Mouse (Mus musculus): ENCODE results near the gene Crim1. TPM values are rescaled to one million over a fixed set of nuclear protein-coding genes. Genes with fewer than 3 reads are reported as not detected.

Crim1 gene
- polyA plus RNA-seq, 1 experiment from 2014 or later = 4.7 TPM

DNA sequence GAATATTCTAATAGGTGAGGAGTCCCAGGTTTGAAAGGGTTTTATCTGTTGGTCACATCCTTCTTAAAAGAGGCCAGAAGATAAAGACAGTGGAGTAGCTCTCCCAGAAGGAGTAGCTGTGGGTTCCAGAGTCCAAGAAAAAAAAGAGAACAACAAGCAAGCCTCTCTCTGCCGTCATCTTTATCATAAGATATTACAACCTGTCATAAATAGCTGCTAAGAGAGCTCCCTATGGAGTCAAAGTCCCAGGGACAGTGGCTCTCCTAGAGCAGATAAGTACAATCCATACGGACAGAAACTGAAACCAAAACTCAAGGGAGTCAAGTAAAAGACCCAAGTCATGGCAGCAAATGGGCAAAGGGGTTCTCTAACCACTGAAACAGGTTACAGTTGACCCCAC is 215.2 kb downstream of the Crim1 start:
- H3K9me3 ChIP-seq (ENCODE audit: control insufficient read depth, low read length) = no peaks in the 10 kb centered on the region
- H3K27me3 ChIP-seq (ENCODE audit: control insufficient read depth, insufficient read depth, low read depth, low read length) = no peaks in the 10 kb centered on the region
- H3K4me3 ChIP-seq (ENCODE audit: low read length) = no peak overlapping the region
- H3K9ac ChIP-seq (ENCODE audit: low read length) = no peak overlapping the region
- H3K36me3 ChIP-seq (ENCODE audit: control insufficient read depth, insufficient read depth, low read length) = no peaks in the 10 kb centered on the region
- peaks cover 9% of the 10 kb centered on the region; the same call in 1 of the 2 replicates for H3K4me1 ChIP-seq (replicated peaks; ENCODE audit: control insufficient read depth, insufficient read depth, low read length)
- no peak overlapping the region for H3K27ac ChIP-seq (ENCODE audit: low read length)
- no peak for ATAC-seq (ENCODE audit: low read depth)
- WGBS = 85% methylated on average over 2 of the region's 2 CpGs
- no peak overlapping the region for H3K4me2 ChIP-seq (ENCODE audit: low read depth, low read length)

DNA sequence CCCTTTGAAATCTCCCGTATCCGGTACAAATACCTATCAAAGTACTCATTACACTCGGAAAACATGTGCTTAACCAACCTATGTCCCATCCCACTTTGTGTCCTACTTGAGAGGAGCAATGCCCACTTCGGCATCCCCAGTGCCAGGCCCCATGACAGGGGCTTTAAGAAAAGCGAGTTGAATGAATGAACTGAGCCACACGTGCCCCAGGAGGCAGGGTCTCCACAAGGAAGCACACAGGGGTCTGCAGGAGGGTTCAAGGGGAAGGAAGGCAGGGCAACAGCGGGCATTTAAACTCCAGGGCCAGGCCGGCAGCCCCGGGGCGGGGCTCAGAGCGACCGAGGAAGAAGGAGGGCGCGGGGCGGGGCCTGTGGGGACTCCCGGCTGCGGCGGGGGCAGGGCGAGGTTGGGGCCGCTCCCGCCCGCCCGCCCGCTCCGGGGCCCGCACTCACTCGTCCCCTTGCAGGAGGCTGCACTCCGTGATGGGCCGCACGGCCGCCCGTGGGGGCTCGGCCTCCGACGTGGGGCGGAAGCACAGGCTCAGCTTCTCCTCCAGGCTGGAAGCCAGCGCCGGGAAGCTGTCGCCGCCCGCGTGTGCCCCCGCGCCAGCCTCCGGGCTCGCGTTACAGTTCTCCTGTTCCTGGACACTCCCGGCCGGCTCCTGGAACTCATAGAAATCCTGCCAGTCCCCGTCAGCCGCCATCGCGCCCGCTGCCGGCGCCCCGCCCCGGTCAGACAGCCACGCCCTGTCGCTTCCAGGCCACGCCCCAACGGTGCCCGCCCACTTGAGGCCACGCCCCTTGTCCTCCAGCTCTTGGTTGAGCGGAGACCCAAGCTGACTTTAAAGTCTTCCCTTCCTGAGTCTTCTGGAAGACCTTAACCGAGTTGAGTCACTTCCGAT is 217.6 kb downstream of the Crim1 start, which contains the start of gene Fez2:
Gene Fez2 (minus strand): TSS at position 772 of the 901 bp plus-strand sequence.
- no peaks in the 10 kb centered on the region for H3K9me3 ChIP-seq (ENCODE audit: control insufficient read depth, low read length)
- WGBS = under 1% methylated on average over 53 of the region's 67 CpGs
- ATAC-seq (ENCODE audit: low read depth) = peak; percentile 97

DNA sequence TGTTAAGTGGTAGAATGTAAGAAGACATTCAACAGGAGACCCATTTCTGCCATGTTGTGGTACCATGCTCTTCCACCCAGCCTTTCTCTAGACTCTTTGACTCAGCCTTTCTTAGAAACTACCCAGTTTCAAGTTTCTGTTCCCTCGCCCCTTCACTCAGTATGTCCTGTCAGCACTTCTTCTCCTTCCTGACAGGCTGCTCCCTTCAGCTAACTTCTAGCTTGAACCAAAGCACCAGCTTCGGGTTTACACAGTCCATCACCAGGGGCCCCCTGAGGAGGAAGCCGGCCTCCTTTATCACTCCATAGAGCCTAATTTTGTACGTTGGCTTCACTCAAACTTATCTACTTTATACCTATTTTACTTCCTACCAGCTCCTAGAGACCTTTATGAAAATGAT is 219.2 kb downstream of the Crim1 start:
- Histone ChIP-seq H3K36me3 (ENCODE audit: control insufficient read depth, insufficient read depth, low read length) (no peaks in the 10 kb centered on the region), H3K4me1 (replicated peaks; ENCODE audit: control insufficient read depth, insufficient read depth, low read length) (peaks cover 6% of the 10 kb centered on the region; the same call in 1 of the 2 replicates), H3K27ac (ENCODE audit: low read length) (no peak overlapping the region), H3K4me2 (ENCODE audit: low read depth, low read length) (no peak overlapping the region), H3K9me3 (ENCODE audit: control insufficient read depth, low read length) (no peaks in the 10 kb centered on the region), H3K9ac (ENCODE audit: low read length) (no peak overlapping the region), H3K27me3 (ENCODE audit: control insufficient read depth, insufficient read depth, low read depth, low read length) (no peaks in the 10 kb centered on the region), H3K4me3 (ENCODE audit: low read length) (no peak overlapping the region)
- 66% methylated on average over 4 of the region's 4 CpGs for WGBS
- no peak for ATAC-seq (ENCODE audit: low read depth)

More for the DNA sequence above, 217.6 kb downstream of the Crim1 start, which contains the start of gene Fez2:
- no peaks in the 10 kb centered on the region for H3K27me3 ChIP-seq (ENCODE audit: control insufficient read depth, insufficient read depth, low read depth, low read length)
- H3K4me2 ChIP-seq (ENCODE audit: low read depth, low read length) = peak within 1 kb of the TSS; percentile 64
- peak within 1 kb of the TSS; percentile 98 for H3K27ac ChIP-seq (ENCODE audit: low read length)
- peaks cover 9% of the 10 kb centered on the region; the same call in 1 of the 2 replicates for H3K4me1 ChIP-seq (replicated peaks; ENCODE audit: control insufficient read depth, insufficient read depth, low read length)
- H3K36me3 ChIP-seq (ENCODE audit: control insufficient read depth, insufficient read depth, low read length) = no peaks in the 10 kb centered on the region
- H3K9ac ChIP-seq (ENCODE audit: low read length) = peak within 1 kb of the TSS; percentile 94
- peak within 1 kb of the TSS; percentile 90 for H3K4me3 ChIP-seq (ENCODE audit: low read length)

DNA sequence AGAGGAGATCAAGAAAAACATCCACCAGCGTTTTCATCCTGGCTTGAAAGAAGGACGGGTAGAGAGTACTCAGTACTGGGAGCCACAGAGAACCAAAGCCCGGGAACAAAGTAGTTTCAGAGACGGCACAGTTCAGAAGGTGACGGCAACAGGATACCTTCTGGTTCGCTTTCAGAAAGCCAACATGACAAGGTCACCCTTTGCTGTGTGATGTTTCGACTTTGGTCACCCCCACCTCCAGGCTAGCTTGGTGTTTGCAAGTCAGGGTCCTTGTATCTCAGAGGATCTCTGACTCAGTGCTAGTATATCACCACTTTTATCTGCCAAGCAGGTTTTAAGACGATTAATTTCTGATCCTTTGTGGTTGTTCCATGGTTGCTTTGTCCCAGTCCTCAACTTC is 225.0 kb downstream of the Crim1 start:
- H3K9ac ChIP-seq (ENCODE audit: low read length) = no peak overlapping the region
- peaks cover 4% of the 10 kb centered on the region; the same call in 1 of the 2 replicates for H3K9me3 ChIP-seq (ENCODE audit: control insufficient read depth, low read length)
- H3K27me3 ChIP-seq (ENCODE audit: control insufficient read depth, insufficient read depth, low read depth, low read length) = no peaks in the 10 kb centered on the region
- no peak overlapping the region for H3K4me3 ChIP-seq (ENCODE audit: low read length)
- H3K4me1 ChIP-seq (replicated peaks; ENCODE audit: control insufficient read depth, insufficient read depth, low read length) = no peaks in the 10 kb centered on the region
- WGBS = 72% methylated on average over 8 of the region's 8 CpGs
- H3K27ac ChIP-seq (ENCODE audit: low read length) = no peak overlapping the region
- ATAC-seq (ENCODE audit: low read depth) = no peak
- no peaks in the 10 kb centered on the region for H3K36me3 ChIP-seq (ENCODE audit: control insufficient read depth, insufficient read depth, low read length)
- no peak overlapping the region for H3K4me2 ChIP-seq (ENCODE audit: low read depth, low read length)

Small RNA genes within 50 kb of the gene (microRNA-seq; reads per million reads assigned to microRNA genes)
- not detected for gene Gm25069

Other genes starting within 250 kb of the Crim1 start
- 34.0 and 35.5 TPM in 2 replicates for gene Fez2, start 217.9 kb downstream of the Crim1 start, polyA plus RNA-seq (2015; fragmentation: Nextera tagmentation; extraction: Ambion mirVana)